Mouse (Mus musculus): Measurements from ENCODE around the gene Tssc4. TPM values are rescaled to one million over a fixed set of nuclear protein-coding genes. Genes with fewer than 3 reads are reported as not detected.

Gene Tssc4
- total and polyA plus RNA-seq, 3 experiments: 44.1 to 55.1 (median 49.8) TPM

GRCm38 (mm10) chr7:143036787-143037186 lies 32.3 kb upstream of the Tssc4 start:
- H3K27ac ChIP-seq (ENCODE audit: insufficient read depth, low read depth): peak overlapping the region; percentile 83
- H3K27me3 ChIP-seq (replicated peaks): no peaks in the 10 kb centered on the region
- dilution Hi-C loops (cut with MboI; ENCODE audit: extremely low pct_ligation_motif_present, extremely low pct_unique_long_range_greater_than_20kb, low sequenced_read_pairs) (no loop called here), in situ Hi-C loops (cut with MboI; ENCODE audit: low pct_ligation_motif_present, low pct_unique_long_range_greater_than_20kb, low sequenced_read_pairs) (no loop called here)
- peaks cover 29 to 57% of the 10 kb centered on the region in 2 experiments for H3K4me1 ChIP-seq (ENCODE audit: control insufficient read depth in 1 of 2, insufficient read depth in 2 of 2)
- H3K9me3 ChIP-seq (replicated peaks; ENCODE audit: low read length): no peaks in the 10 kb centered on the region
- H3K9ac ChIP-seq (ENCODE audit: insufficient read depth, low read depth): 0 out of 2 replicates have a peak overlapping the region, but pooled peaks have one; percentile 9
- H3K4me3 ChIP-seq (replicated peaks in 1 of 3; ENCODE audit: low read depth in 2 of 3, low read length in 2 of 3, poor library complexity in 1 of 3): peak overlapping the region in 1 of 3 experiments; percentile 4
- DNase-seq (ENCODE audit: extremely low read depth): no peak
- peaks cover 0 to 8% of the 10 kb centered on the region in 2 experiments for H3K36me3 ChIP-seq (replicated peaks in 1 of 2; ENCODE audit: control insufficient read depth in 1 of 2, insufficient read depth in 1 of 2, low read length in 1 of 2)
- peak overlapping the region; percentile 30 for H3K4me2 ChIP-seq (ENCODE audit: insufficient read depth, low read depth, poor library complexity, severe bottlenecking)
- no peaks in the 10 kb centered on the region for H3K79me2 ChIP-seq (replicated peaks; ENCODE audit: control insufficient read depth, extremely low read depth, insufficient read depth, poor library complexity, severe bottlenecking)
- no peak for TF ChIP-seq RAD21 (IDR thresholded peaks at IDR 0.05; ENCODE audit: low read depth, low read length)
- no peak for TF ChIP-seq JUND (conservative IDR thresholded peaks at IDR 0.05; ENCODE audit: low read depth, low read length)
- 0 out of 2 replicates have a peak, but pooled peaks have one; percentile 17 for TF ChIP-seq ETS1 (conservative IDR thresholded peaks at IDR 0.05; ENCODE audit: low read depth, low read length)
- TF ChIP-seq POLR2AphosphoS2 (IDR thresholded peaks at IDR 0.05; ENCODE audit: low read depth, low read length): no peak
- no peak for TF ChIP-seq USF1 (IDR thresholded peaks at IDR 0.05; ENCODE audit: low read depth, low read length)
- 0 out of 2 replicates have a peak, but pooled peaks have one; percentile 23 for TF ChIP-seq IRF4 (IDR thresholded peaks at IDR 0.05; ENCODE audit: low read depth, low read length)
- no peak for TF ChIP-seq ZMIZ1 (IDR thresholded peaks at IDR 0.05; ENCODE audit: low read depth, low read length)
- no peak for TF ChIP-seq ZC3H11A (IDR thresholded peaks at IDR 0.05; ENCODE audit: low read depth, low read length)
- no peak for TF ChIP-seq MEF2A (IDR thresholded peaks at IDR 0.05; ENCODE audit: borderline replicate concordance, low read depth, low read length)
- peak; percentile 32; the same call in 1 of the 2 replicates for TF ChIP-seq MAX (IDR thresholded peaks at IDR 0.05; ENCODE audit: low read length)
- no peak for TF ChIP-seq SMC3 (IDR thresholded peaks at IDR 0.05; ENCODE audit: low read depth, low read length)
- no peak for TF ChIP-seq TCF12 (IDR thresholded peaks at IDR 0.05; ENCODE audit: low read depth, low read length)
- TF ChIP-seq PAX5 (IDR thresholded peaks at IDR 0.05; ENCODE audit: low read length): no peak
- TF ChIP-seq CHD1 (IDR thresholded peaks at IDR 0.05; ENCODE audit: low read depth, low read length): no peak
- TF ChIP-seq EP300 (IDR thresholded peaks at IDR 0.05; ENCODE audit: low read length): no peak; the same call in 1 of the 2 replicates
- TF ChIP-seq KAT2A (IDR thresholded peaks at IDR 0.05; ENCODE audit: insufficient replicate concordance, low read length): no peak
- TF ChIP-seq MAZ (IDR thresholded peaks at IDR 0.05; ENCODE audit: low read depth, low read length): no peak
- TF ChIP-seq NRF1 (IDR thresholded peaks at IDR 0.05; ENCODE audit: low read depth, low read length): no peak
- no peak for TF ChIP-seq CHD2 (IDR thresholded peaks at IDR 0.05; ENCODE audit: low read length)
- peak; percentile 53; the same call in 1 of the 2 replicates for TF ChIP-seq MYC (IDR thresholded peaks at IDR 0.05; ENCODE audit: low read depth, low read length)
- no peak for TF ChIP-seq USF2 (conservative IDR thresholded peaks at IDR 0.05; ENCODE audit: low read depth, low read length)
- TF ChIP-seq ZNF384 (IDR thresholded peaks at IDR 0.05; ENCODE audit: low read depth, low read length): no peak
- no peak for TF ChIP-seq GABPA (IDR thresholded peaks at IDR 0.05; ENCODE audit: insufficient replicate concordance, low read depth, low read length)
- peak; percentile 57; the same call in 1 of the 2 replicates for TF ChIP-seq MXI1 (IDR thresholded peaks at IDR 0.05; ENCODE audit: low read depth, low read length)
- TF ChIP-seq SIN3A (IDR thresholded peaks at IDR 0.05; ENCODE audit: low read length): no peak
- no peak for TF ChIP-seq ZKSCAN1 (IDR thresholded peaks at IDR 0.05; ENCODE audit: borderline replicate concordance, low read depth, low read length)
- TF ChIP-seq HCFC1 (IDR thresholded peaks at IDR 0.05; ENCODE audit: low read depth, low read length): no peak
- no peak for TF ChIP-seq NELFE (IDR thresholded peaks at IDR 0.05; ENCODE audit: low read depth, low read length)
- TF ChIP-seq TBP (conservative IDR thresholded peaks at IDR 0.05; ENCODE audit: low read depth, low read length): no peak
- no peak for TF ChIP-seq UBTF (IDR thresholded peaks at IDR 0.05; ENCODE audit: low read depth, low read length)
- no peak; the same call in 1 of the 2 replicates for TF ChIP-seq BHLHE40 (IDR thresholded peaks at IDR 0.05; ENCODE audit: low read depth, low read length)
- no peak for TF ChIP-seq POLR2A (IDR thresholded peaks at IDR 0.05; ENCODE audit: low read depth, low read length)
- no peak for TF ChIP-seq MAFK (IDR thresholded peaks at IDR 0.05; ENCODE audit: insufficient replicate concordance, low read length)
- TF ChIP-seq RCOR1 (conservative IDR thresholded peaks at IDR 0.05; ENCODE audit: low read depth, low read length): no peak
- no peak for TF ChIP-seq CTCF (conservative IDR thresholded peaks at IDR 0.05 in 1 of 2, IDR thresholded peaks at IDR 0.05 in 1 of 2; ENCODE audit: low read depth in 2 of 2, low read length in 2 of 2)
- TF ChIP-seq ELF1 (IDR thresholded peaks at IDR 0.05; ENCODE audit: low read depth, low read length): no peak
- TF ChIP-seq JUN (IDR thresholded peaks at IDR 0.05; ENCODE audit: insufficient read depth, low read depth, low read length): no peak
- no peak for TF ChIP-seq E2F4 (IDR thresholded peaks at IDR 0.05; ENCODE audit: insufficient replicate concordance, low read depth, low read length)
